Mouse (Mus musculus) embryo, embryonic 11 days (tissue): ENCODE data around the gene Rai14.

ENCODE experiments used
- DNase-seq: peaks from one replicate; pipeline ENCODE4 v3.0.0-alpha.2; 2015

Gene Rai14

GRCm38 (mm10) chr15:10720188-10720587 lies 5.8 kb upstream of the Rai14 start:
- DNase-seq = no peak

- DNase-seq = no peak
Measured at GRCm38 (mm10) chr15:10719511-10719910, 5.1 kb upstream of the Rai14 start.

GRCm38 (mm10) chr15:10718763-10719162 lies 4.3 kb upstream of the Rai14 start:
- no peak for DNase-seq

- no peak for DNase-seq
Measured at GRCm38 (mm10) chr15:10717284-10717683, 2.9 kb upstream of the Rai14 start.

GRCm38 (mm10) chr15:10715966-10716365 lies 1.5 kb upstream of the Rai14 start:
- DNase-seq = no peak

- DNase-seq = peak; percentile 73
Measured at GRCm38 (mm10) chr15:10715139-10715505, 698 bp upstream of the Rai14 start.

GRCm38 (mm10) chr15:10713626-10714316 lies 653 bp downstream of the Rai14 start:
- DNase-seq = peak; percentile 50

GRCm38 (mm10) chr15:10713181-10713625 lies 1.2 kb downstream of the Rai14 start:
- peak; percentile 34 for DNase-seq

- DNase-seq = no peak
Measured at GRCm38 (mm10) chr15:10712288-10712687, 2.1 kb downstream of the Rai14 start.

- DNase-seq = no peak
Measured at GRCm38 (mm10) chr15:10711231-10711630, 3.2 kb downstream of the Rai14 start.

GRCm38 (mm10) chr15:10708591-10709272 lies 5.7 kb downstream of the Rai14 start:
- DNase-seq = no peak

- DNase-seq = no peak
Measured at GRCm38 (mm10) chr15:10707109-10707508, 7.3 kb downstream of the Rai14 start.

GRCm38 (mm10) chr15:10706414-10706813 lies 8.0 kb downstream of the Rai14 start:
- no peak for DNase-seq

GRCm38 (mm10) chr15:10705752-10706151 lies 8.7 kb downstream of the Rai14 start:
- no peak for DNase-seq

- DNase-seq = no peak
Measured at GRCm38 (mm10) chr15:10704328-10704727, 10.1 kb downstream of the Rai14 start.

- no peak for DNase-seq
Measured at GRCm38 (mm10) chr15:10701571-10701970, 12.9 kb downstream of the Rai14 start.

- DNase-seq = no peak
Measured at GRCm38 (mm10) chr15:10700891-10701466, 13.4 kb downstream of the Rai14 start.

- DNase-seq = no peak
Measured at GRCm38 (mm10) chr15:10696478-10697234, 17.8 kb downstream of the Rai14 start.

GRCm38 (mm10) chr15:10692627-10693026 lies 21.8 kb downstream of the Rai14 start:
- DNase-seq = no peak

GRCm38 (mm10) chr15:10691481-10691880 lies 22.9 kb downstream of the Rai14 start:
- DNase-seq = no peak

- DNase-seq = no peak
Measured at GRCm38 (mm10) chr15:10690973-10691372, 23.5 kb downstream of the Rai14 start.

- no peak for DNase-seq
Measured at GRCm38 (mm10) chr15:10690219-10690618, 24.2 kb downstream of the Rai14 start.

GRCm38 (mm10) chr15:10689304-10689703 lies 25.1 kb downstream of the Rai14 start:
- DNase-seq = no peak
